Comparison of ENCODE assay signal across 12 mouse cellular contexts in the genomic region with DNA sequence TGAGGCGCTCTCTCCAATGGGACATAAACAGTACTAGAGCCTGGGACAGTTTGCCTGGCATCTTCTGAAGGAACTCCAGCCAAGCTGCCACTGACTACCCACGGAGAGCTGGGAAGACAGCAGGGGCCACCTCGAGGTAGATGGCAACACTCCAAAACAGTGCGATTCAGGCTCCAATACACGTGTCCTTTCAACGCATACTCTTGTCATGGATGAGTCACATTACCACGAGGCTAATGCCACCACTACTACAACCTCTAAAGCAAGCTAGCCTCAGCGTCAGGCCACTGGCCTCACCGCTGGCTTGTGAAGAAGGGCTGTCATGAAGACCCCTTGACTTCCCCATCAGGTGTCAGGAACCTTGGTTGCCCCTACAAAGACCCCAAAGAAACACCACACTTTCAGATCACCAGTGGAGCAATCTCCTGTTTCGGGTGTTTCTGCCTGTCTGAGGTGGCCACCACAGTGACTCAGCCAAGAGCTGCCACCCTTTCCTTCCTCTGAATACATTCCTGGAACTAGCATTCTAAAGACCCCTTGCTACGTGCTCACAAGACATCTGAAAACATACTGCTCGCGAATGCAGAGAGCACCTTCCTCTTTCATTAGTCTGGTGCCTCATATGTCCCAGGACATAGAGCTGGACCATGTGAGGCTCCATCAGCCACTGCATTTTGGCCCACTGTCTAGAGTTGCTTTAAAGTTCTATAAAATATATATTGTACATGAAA. TPM values are rescaled to one million over a fixed set of nuclear protein-coding genes. Genes with fewer than 3 reads are reported as not detected.
DNase-seq lines count a peak whose midpoint lies in the region; ATAC-seq and TF ChIP-seq lines count a peak whose summit lies in the region.
"Had no signal": no experiment of that assay in that cellular context is flagged by ENCODE, and none has a peak within 500 bp of the region (broad histone marks: within the 10 kb centered on the region; RNA-seq: fewer than 3 reads in every experiment).

No protein-coding gene starts in this region.

- ATAC-seq in megakaryocyte, adult 5-6 weeks (ENCODE audit: poor library complexity, severe bottlenecking): peak; percentile 61

- peak; percentile 16 to 28 for DNase-seq in cerebellum, postnatal 36 days
- no peak for DNase-seq in cerebellum, adult 8-10 months
- peak; percentile 20 for DNase-seq in fibroblast of lung, adult 2 months (ENCODE audit: low read depth)
- no peak for DNase-seq in gastrocnemius, adult 18-20 months (ENCODE audit: low spot score)
- DNase-seq in urinary bladder, postnatal 4 days (ENCODE audit: low spot score in 2 of 2): no peak
- DNase-seq in layer of hippocampus, adult 8-10 months (ENCODE audit: low spot score in 2 of 2): no peak
- DNase-seq: cerebellum, adult 18-20 months; lung, embryonic 14.5 days had no signal

- H3ac ChIP-seq in C2C12 (ENCODE audit: control insufficient read depth, insufficient read length, low read depth): no peak overlapping the region

- no peaks in the 10 kb centered on the region for H3K79me3 ChIP-seq in C2C12 (ENCODE audit: low read depth)

- no peaks in the 10 kb centered on the region for H3K36me3 ChIP-seq in C2C12 (ENCODE audit: control insufficient read depth, insufficient read depth)
- H3K36me3 ChIP-seq: hindbrain, embryonic 12.5 days had no signal

- H3K4me3 ChIP-seq in C2C12 (ENCODE audit: insufficient read depth, poor library complexity, severe bottlenecking): no peak overlapping the region
- H3K4me3 ChIP-seq: hindbrain, embryonic 12.5 days had no signal

- no peak for TF ChIP-seq CTCF in C2C12 (IDR thresholded peaks at IDR 0.05; ENCODE audit: control insufficient read depth, insufficient read depth, insufficient read length)

- no peaks in the 10 kb centered on the region for H3K27me3 ChIP-seq in C2C12 (ENCODE audit: control insufficient read depth, insufficient read depth, insufficient read length)
- H3K27me3 ChIP-seq: CH12.LX; hindbrain, embryonic 12.5 days had no signal

- no peaks in the 10 kb centered on the region for H3K79me2 ChIP-seq in C2C12 (ENCODE audit: control insufficient read depth, insufficient read depth)

TF ChIP-seq in C2C12, 6 proteins besides CTCF, POLR2A, EP300 and RAD21:
- TF ChIP-seq MYOG (IDR thresholded peaks at IDR 0.05; ENCODE audit: control insufficient read depth, extremely low read depth, insufficient read length): no peak
- no peak for TF ChIP-seq MYOD1 (IDR thresholded peaks at IDR 0.05; ENCODE audit: control insufficient read depth, insufficient read length, low read depth)
- peak; percentile 94 for TF ChIP-seq MAX (IDR thresholded peaks at IDR 0.05)
- TF ChIP-seq FOSL1 (IDR thresholded peaks at IDR 0.05; ENCODE audit: insufficient read depth, low read length, poor library complexity, severe bottlenecking): no peak
- TF ChIP-seq CEBPB (IDR thresholded peaks at IDR 0.05; ENCODE audit: low read depth): no peak
- TF ChIP-seq USF1 (IDR thresholded peaks at IDR 0.05; ENCODE audit: low read depth): peak; percentile 25

RNA-seq across cellular contexts. Expression of a gene that starts 54.8 kb away (rescaled TPM):
- polyA plus RNA-seq in C2C12 (2012; fragmentation: generic; extraction: Trizol): 7.9 TPM
- total RNA-seq in megakaryocyte, adult 5-6 weeks (2015): 152 and 159 TPM in 2 replicates
- 244 and 250 TPM in 2 replicates for total RNA-seq in megakaryocyte, adult 5-6 weeks (2017)
- 1 to 10 TPM; 4.4 to 5.0 TPM for total RNA-seq in gastrocnemius, adult 18-20 months (2021)
- total RNA-seq in layer of hippocampus, adult 8-10 months (2022): 1 to 10 TPM; 3.1 to 5.2 (median 3.9) TPM

Comparison
In these comparisons a context has a peak if more than half of its experiments do, and no peak if none do; other contexts are left out.
1. DNase-seq: peak in cerebellum, postnatal 36 days (2 of 2) and fibroblast of lung, adult 2 months (single experiment); none in cerebellum, adult 8-10 months (single experiment), gastrocnemius, adult 18-20 months (single experiment), urinary bladder, postnatal 4 days (0 of 2) and layer of hippocampus, adult 8-10 months (0 of 2).
2. RNA of a gene that starts 54.8 kb away (total RNA-seq): 152 to 250 TPM in megakaryocyte, adult 5-6 weeks; 4.4 to 5.0 TPM in gastrocnemius, adult 18-20 months and 3.1 to 5.2 TPM in layer of hippocampus, adult 8-10 months; every median in the first group is over 10 times any median in the second.